14 mouse cellular contexts compared by ENCODE assay signal in genomic region chr7:45721642-45722347, GRCm38 (mm10). TPM values are rescaled to one million over a fixed set of nuclear protein-coding genes. Genes with fewer than 3 reads are reported as not detected.
A peak's percentile ranks its signal among the peaks of the same experiment; 100 is the strongest.
DNase-seq lines count a peak whose midpoint lies in the region; ATAC-seq and TF ChIP-seq lines count a peak whose summit lies in the region.
"Had no signal": no experiment of that assay in that cellular context is flagged by ENCODE, and none has a peak within 500 bp of the region (broad histone marks: within the 10 kb centered on the region; RNA-seq: fewer than 3 reads in every experiment).

No protein-coding gene starts in this region.

- H3K4me3 ChIP-seq in heart, embryonic 10.5 days = 0 out of 2 replicates have a peak overlapping the region, but pooled peaks have one; percentile 15
- no peak overlapping the region for H3K4me3 ChIP-seq in midbrain, postnatal 0 days (ENCODE audit: low read depth, low read length)
- H3K4me3 ChIP-seq in midbrain, embryonic 14.5 days (replicated peaks; ENCODE audit: low read depth, low read length) = no peak overlapping the region
- no peak overlapping the region for H3K4me3 ChIP-seq in embryonic facial prominence, embryonic 13.5 days
- peak overlapping the region; percentile 23 for H3K4me3 ChIP-seq in stomach, embryonic 16.5 days (replicated peaks; ENCODE audit: low read length)

- peaks cover 81% of the 10 kb centered on the region for H3K36me3 ChIP-seq in heart, embryonic 10.5 days
- peaks cover 48% of the 10 kb centered on the region for H3K36me3 ChIP-seq in midbrain, postnatal 0 days (ENCODE audit: insufficient read depth, low read length)
- peaks cover 78% of the 10 kb centered on the region for H3K36me3 ChIP-seq in midbrain, embryonic 14.5 days (ENCODE audit: control insufficient read depth, insufficient read depth, low read length)
- H3K36me3 ChIP-seq in embryonic facial prominence, embryonic 13.5 days = peaks cover 78% of the 10 kb centered on the region
- peaks cover 12% of the 10 kb centered on the region for H3K36me3 ChIP-seq in stomach, embryonic 16.5 days (ENCODE audit: control insufficient read depth, insufficient read depth, low read length)

- intact Hi-C loops in heart, postnatal 14 days (cut with DNase I) = no loop called here

- H3K4me2 ChIP-seq in midbrain, postnatal 0 days (ENCODE audit: low read depth, low read length, poor library complexity, severe bottlenecking) = no peak overlapping the region
- no peak overlapping the region for H3K4me2 ChIP-seq in midbrain, embryonic 14.5 days (ENCODE audit: low read length)
- no peak overlapping the region for H3K4me2 ChIP-seq in embryonic facial prominence, embryonic 13.5 days
- peak overlapping the region; percentile 41 for H3K4me2 ChIP-seq in stomach, embryonic 16.5 days (ENCODE audit: low read depth, low read length)

- no peak for ATAC-seq in midbrain, postnatal 0 days (ENCODE audit: low FRiP score)
- no peak for ATAC-seq in midbrain, embryonic 14.5 days (ENCODE audit: low FRiP score, low TSS enrichment)
- ATAC-seq in embryonic facial prominence, embryonic 13.5 days (ENCODE audit: insufficient number of reproducible peaks, insufficient read depth, low FRiP score, low TSS enrichment, low read depth) = no peak
- ATAC-seq in stomach, embryonic 16.5 days (ENCODE audit: insufficient read depth, low FRiP score) = no peak
- ATAC-seq in frontal cortex, adult (ENCODE audit: low TSS enrichment) = no peak
- ATAC-seq: inflammation-experienced regulatory T-cells, adult 6 months had no signal

- 73% methylated on average over 13 of the region's 13 CpGs for WGBS in heart, embryonic 10.5 days
- 64% methylated on average over 13 of the region's 13 CpGs for WGBS in midbrain, postnatal 0 days
- 64% methylated on average over 13 of the region's 13 CpGs for WGBS in midbrain, embryonic 14.5 days
- WGBS in embryonic facial prominence, embryonic 13.5 days = 64% methylated on average over 13 of the region's 13 CpGs
- WGBS in stomach, embryonic 16.5 days = 61% methylated on average over 13 of the region's 13 CpGs

- DNase-seq in heart, embryonic 10.5 days (ENCODE audit: low spot score) = no peak
- no peak for DNase-seq in heart, postnatal 14 days
- DNase-seq in midbrain, postnatal 0 days (ENCODE audit: low spot score) = no peak
- no peak for DNase-seq in midbrain, embryonic 14.5 days
- DNase-seq in adrenal gland, adult 8-10 months = no peak
- DNase-seq: retina, postnatal 1 day had no signal

- no peaks in the 10 kb centered on the region for H3K9me3 ChIP-seq in heart, embryonic 10.5 days
- H3K9me3 ChIP-seq in midbrain, postnatal 0 days (ENCODE audit: low read length) = no peaks in the 10 kb centered on the region
- H3K9me3 ChIP-seq in midbrain, embryonic 14.5 days (ENCODE audit: control insufficient read depth, low read length) = no peaks in the 10 kb centered on the region
- H3K9me3 ChIP-seq in embryonic facial prominence, embryonic 13.5 days = no peaks in the 10 kb centered on the region
- H3K9me3 ChIP-seq in stomach, embryonic 16.5 days (replicated peaks; ENCODE audit: control insufficient read depth, low read length) = no peaks in the 10 kb centered on the region

- 0 out of 2 replicates have a peak overlapping the region, but pooled peaks have one; percentile 13 for H3K9ac ChIP-seq in midbrain, postnatal 0 days (replicated peaks; ENCODE audit: low read length, poor library complexity, severe bottlenecking)
- H3K9ac ChIP-seq in midbrain, embryonic 14.5 days (replicated peaks; ENCODE audit: low read length) = no peak overlapping the region
- peak overlapping the region; percentile 40; the same call in 1 of the 2 replicates for H3K9ac ChIP-seq in embryonic facial prominence, embryonic 13.5 days
- H3K9ac ChIP-seq in stomach, embryonic 16.5 days (ENCODE audit: low read length) = peak overlapping the region; percentile 54

- TF ChIP-seq CTCF in midbrain, postnatal 0 days (IDR thresholded peaks at IDR 0.05) = no peak

- H3K4me1 ChIP-seq in heart, embryonic 10.5 days = peaks cover 43% of the 10 kb centered on the region
- peaks cover 3% of the 10 kb centered on the region; the same call in 1 of the 2 replicates for H3K4me1 ChIP-seq in midbrain, postnatal 0 days (ENCODE audit: insufficient read depth, low read length)
- H3K4me1 ChIP-seq in midbrain, embryonic 14.5 days (ENCODE audit: control insufficient read depth, insufficient read depth, low read length) = peaks cover 15% of the 10 kb centered on the region
- peaks cover 20% of the 10 kb centered on the region for H3K4me1 ChIP-seq in embryonic facial prominence, embryonic 13.5 days
- peaks cover 13% of the 10 kb centered on the region for H3K4me1 ChIP-seq in stomach, embryonic 16.5 days (ENCODE audit: control insufficient read depth, insufficient read depth, low read length)

- H3K27me3 ChIP-seq in heart, embryonic 10.5 days (ENCODE audit: insufficient read depth, poor library complexity, severe bottlenecking) = no peaks in the 10 kb centered on the region
- no peaks in the 10 kb centered on the region for H3K27me3 ChIP-seq in midbrain, postnatal 0 days (ENCODE audit: insufficient read depth, low read length)
- H3K27me3 ChIP-seq in midbrain, embryonic 14.5 days (ENCODE audit: control insufficient read depth, insufficient read depth, low read length) = no peaks in the 10 kb centered on the region
- no peaks in the 10 kb centered on the region for H3K27me3 ChIP-seq in embryonic facial prominence, embryonic 13.5 days
- no peaks in the 10 kb centered on the region for H3K27me3 ChIP-seq in stomach, embryonic 16.5 days (ENCODE audit: control insufficient read depth, insufficient read depth, low read length)

- H3K27ac ChIP-seq in heart, embryonic 10.5 days = peak overlapping the region; percentile 42; the same call in 1 of the 2 replicates
- H3K27ac ChIP-seq in midbrain, postnatal 0 days (ENCODE audit: low read depth, low read length) = no peak overlapping the region
- no peak overlapping the region for H3K27ac ChIP-seq in midbrain, embryonic 14.5 days (replicated peaks; ENCODE audit: low read depth, low read length)
- H3K27ac ChIP-seq in embryonic facial prominence, embryonic 13.5 days = no peak overlapping the region
- H3K27ac ChIP-seq in stomach, embryonic 16.5 days (ENCODE audit: low read length) = peak overlapping the region; percentile 78

RNA-seq across cellular contexts. Expression of gene Fam83e, which starts 0.8 kb away (rescaled TPM):
- 0.76 and 1.2 TPM in 2 replicates for polyA plus RNA-seq in heart, embryonic 10.5 days (2016; fragmentation: Nextera tagmentation; extraction: Ambion mirVana)
- under 1 TPM; 0.17 to 0.24 TPM for total RNA-seq in heart, postnatal 14 days (2021)
- total RNA-seq in midbrain, postnatal 0 days (2014; rRNA removed) = 0.14 TPM in 1 of 2 replicates, not detected in the other
- 0.16 and 0.25 TPM in 2 replicates for polyA plus RNA-seq in midbrain, postnatal 0 days (2015; fragmentation: Nextera tagmentation; extraction: Ambion mirVana)
- polyA plus RNA-seq in midbrain, embryonic 14.5 days (2014; fragmentation: Nextera tagmentation; extraction: Ambion mirVana) = 0.46 and 0.90 TPM in 2 replicates
- polyA plus RNA-seq in embryonic facial prominence, embryonic 13.5 days (2015; fragmentation: Nextera tagmentation; extraction: Ambion mirVana) = 1.4 and 1.5 TPM in 2 replicates
- 16.0 and 24.7 TPM in 2 replicates for polyA plus RNA-seq in stomach, embryonic 16.5 days (2015; fragmentation: Nextera tagmentation; extraction: Ambion mirVana)
- total RNA-seq in adrenal gland, adult 8-10 months (2022) = 1 to 10 TPM in 1 of 4 experiments, under 1 TPM in 3; 0.29 to 2.1 (median 0.66) TPM

RNA-seq across cellular contexts. Expression of gene Spaca4, which starts 3.8 kb away (rescaled TPM):
- not detected in 2 replicates for polyA plus RNA-seq in heart, embryonic 10.5 days (2016; fragmentation: Nextera tagmentation; extraction: Ambion mirVana)
- total RNA-seq in heart, postnatal 14 days (2021) = not detected
- not detected in 2 replicates for total RNA-seq in midbrain, postnatal 0 days (2014; rRNA removed)
- not detected in 2 replicates for polyA plus RNA-seq in midbrain, postnatal 0 days (2015; fragmentation: Nextera tagmentation; extraction: Ambion mirVana)
- polyA plus RNA-seq in midbrain, embryonic 14.5 days (2014; fragmentation: Nextera tagmentation; extraction: Ambion mirVana) = not detected in 2 replicates
- polyA plus RNA-seq in embryonic facial prominence, embryonic 13.5 days (2015; fragmentation: Nextera tagmentation; extraction: Ambion mirVana) = not detected in 2 replicates
- 0.79 and 2.2 TPM in 2 replicates for polyA plus RNA-seq in stomach, embryonic 16.5 days (2015; fragmentation: Nextera tagmentation; extraction: Ambion mirVana)
- not detected for total RNA-seq in adrenal gland, adult 8-10 months (2022)
- total RNA-seq: adrenal gland, adult 18-20 months; common myeloid progenitor, adult 5-6 weeks had no signal
- polyA plus RNA-seq: frontal cortex, adult 2 months; inflammation-experienced regulatory T-cells, adult 6 months; thymus, postnatal 0 days had no signal

RNA-seq across cellular contexts. Expression of gene Sphk2, which starts 4.0 kb away (rescaled TPM):
- polyA plus RNA-seq in heart, embryonic 10.5 days (2016; fragmentation: Nextera tagmentation; extraction: Ambion mirVana) = 24.7 and 29.3 TPM in 2 replicates
- total RNA-seq in heart, postnatal 14 days (2021) = 10 to 100 TPM; 17.5 to 18.8 TPM
- total RNA-seq in midbrain, postnatal 0 days (2014; rRNA removed) = 22.4 and 23.5 TPM in 2 replicates
- polyA plus RNA-seq in midbrain, postnatal 0 days (2015; fragmentation: Nextera tagmentation; extraction: Ambion mirVana) = 15.8 and 18.1 TPM in 2 replicates
- polyA plus RNA-seq in midbrain, embryonic 14.5 days (2014; fragmentation: Nextera tagmentation; extraction: Ambion mirVana) = 17.2 and 19.2 TPM in 2 replicates
- 34.4 and 34.9 TPM in 2 replicates for polyA plus RNA-seq in embryonic facial prominence, embryonic 13.5 days (2015; fragmentation: Nextera tagmentation; extraction: Ambion mirVana)
- polyA plus RNA-seq in stomach, embryonic 16.5 days (2015; fragmentation: Nextera tagmentation; extraction: Ambion mirVana) = 38.9 and 45.9 TPM in 2 replicates
- total RNA-seq in adrenal gland, adult 8-10 months (2022) = 10 to 100 TPM; 36.9 to 40.2 (median 39.3) TPM

RNA-seq across cellular contexts. Expression of gene Rpl18, which starts 6.5 kb away (rescaled TPM):
- 860 and 1,046 TPM in 2 replicates for polyA plus RNA-seq in heart, embryonic 10.5 days (2016; fragmentation: Nextera tagmentation; extraction: Ambion mirVana)
- total RNA-seq in heart, postnatal 14 days (2021) = 100 to 1,000 TPM; 552 to 626 TPM
- 801 and 989 TPM in 2 replicates for total RNA-seq in midbrain, postnatal 0 days (2014; rRNA removed)
- 473 and 492 TPM in 2 replicates for polyA plus RNA-seq in midbrain, postnatal 0 days (2015; fragmentation: Nextera tagmentation; extraction: Ambion mirVana)
- polyA plus RNA-seq in midbrain, embryonic 14.5 days (2014; fragmentation: Nextera tagmentation; extraction: Ambion mirVana) = 631 and 710 TPM in 2 replicates
- 936 and 1,128 TPM in 2 replicates for polyA plus RNA-seq in embryonic facial prominence, embryonic 13.5 days (2015; fragmentation: Nextera tagmentation; extraction: Ambion mirVana)
- 915 and 1,024 TPM in 2 replicates for polyA plus RNA-seq in stomach, embryonic 16.5 days (2015; fragmentation: Nextera tagmentation; extraction: Ambion mirVana)
- total RNA-seq in adrenal gland, adult 8-10 months (2022) = 1,000 to 10,000 TPM; 1,011 to 1,224 (median 1,104) TPM

RNA-seq across cellular contexts. Expression of gene Dbp, which starts 16.9 kb away (rescaled TPM):
- polyA plus RNA-seq in heart, embryonic 10.5 days (2016; fragmentation: Nextera tagmentation; extraction: Ambion mirVana) = 2.7 and 3.2 TPM in 2 replicates
- total RNA-seq in heart, postnatal 14 days (2021) = 10 to 100 TPM; 24.7 to 27.1 TPM
- 8.4 and 9.6 TPM in 2 replicates for total RNA-seq in midbrain, postnatal 0 days (2014; rRNA removed)
- polyA plus RNA-seq in midbrain, postnatal 0 days (2015; fragmentation: Nextera tagmentation; extraction: Ambion mirVana) = 4.6 and 4.8 TPM in 2 replicates
- polyA plus RNA-seq in midbrain, embryonic 14.5 days (2014; fragmentation: Nextera tagmentation; extraction: Ambion mirVana) = 1.9 and 4.3 TPM in 2 replicates
- 7.8 and 10.2 TPM in 2 replicates for polyA plus RNA-seq in embryonic facial prominence, embryonic 13.5 days (2015; fragmentation: Nextera tagmentation; extraction: Ambion mirVana)
- polyA plus RNA-seq in stomach, embryonic 16.5 days (2015; fragmentation: Nextera tagmentation; extraction: Ambion mirVana) = 2.7 and 2.9 TPM in 2 replicates
- 100 to 1,000 TPM; 254 to 411 (median 333) TPM for total RNA-seq in adrenal gland, adult 8-10 months (2022)

Comparison
In these comparisons a context has a peak if more than half of its experiments do, and no peak if none do; other contexts are left out.
1. H3K27ac ChIP-seq: peak in heart, embryonic 10.5 days (single experiment) and stomach, embryonic 16.5 days (single experiment); none in midbrain, postnatal 0 days (single experiment), midbrain, embryonic 14.5 days (single experiment) and embryonic facial prominence, embryonic 13.5 days (single experiment).
2. H3K4me3 ChIP-seq: peak in heart, embryonic 10.5 days (single experiment) and stomach, embryonic 16.5 days (single experiment); none in midbrain, postnatal 0 days (single experiment), midbrain, embryonic 14.5 days (single experiment) and embryonic facial prominence, embryonic 13.5 days (single experiment).